Mouse (Mus musculus): ENCODE measurements around the gene Gm10964. TPM values are rescaled to one million over a fixed set of nuclear protein-coding genes. Genes with fewer than 3 reads are reported as not detected.

The Gm10964 gene
- polyA plus RNA-seq, 1 experiment from 2014 or later, result not detected

- ATAC-seq (ENCODE audit: low FRiP score, low TSS enrichment), result no peak
- 47% methylated on average over 5 of the region's 5 CpGs for WGBS
- Histone ChIP-seq H3K4me1 (ENCODE audit: control insufficient read depth, insufficient read depth, low read length) (peaks cover 21% of the 10 kb centered on the region), H3K9ac (ENCODE audit: low read depth, low read length) (no peak overlapping the region), H3K4me2 (replicated peaks; ENCODE audit: low read depth, low read length) (no peak overlapping the region), H3K4me3 (ENCODE audit: low read length) (no peak overlapping the region), H3K27ac (ENCODE audit: low read depth, low read length) (no peak overlapping the region), H3K27me3 (ENCODE audit: control insufficient read depth, insufficient read depth, low read length) (no peaks in the 10 kb centered on the region), H3K36me3 (ENCODE audit: control insufficient read depth, insufficient read depth, low read length) (peaks cover 34% of the 10 kb centered on the region), H3K9me3 (ENCODE audit: control insufficient read depth, low read length) (no peaks in the 10 kb centered on the region)
These were observed 1.2 kb downstream of the Gm10964 start for GRCm38 (mm10) chr3:103740342-103740741.

- H3K36me3 ChIP-seq (ENCODE audit: control insufficient read depth, insufficient read depth, low read length), result peaks cover 59% of the 10 kb centered on the region
- H3K27me3 ChIP-seq (ENCODE audit: control insufficient read depth, insufficient read depth, low read length), result no peaks in the 10 kb centered on the region
- no peak overlapping the region for H3K4me3 ChIP-seq (ENCODE audit: low read length)
- no peak overlapping the region for H3K4me2 ChIP-seq (replicated peaks; ENCODE audit: low read depth, low read length)
- ATAC-seq (ENCODE audit: low FRiP score, low TSS enrichment), result no peak
- no peaks in the 10 kb centered on the region for H3K9me3 ChIP-seq (ENCODE audit: control insufficient read depth, low read length)
- H3K4me1 ChIP-seq (ENCODE audit: control insufficient read depth, insufficient read depth, low read length), result no peaks in the 10 kb centered on the region
- WGBS, result 82% methylated on average over 6 of the region's 6 CpGs
- no peak overlapping the region for H3K9ac ChIP-seq (ENCODE audit: low read depth, low read length)
- H3K27ac ChIP-seq (ENCODE audit: low read depth, low read length), result no peak overlapping the region
These were observed 4.0 kb downstream of the Gm10964 start for GRCm38 (mm10) chr3:103743208-103743607.

GRCm38 (mm10) chr3:103745001-103745770 lies 6.0 kb downstream of the Gm10964 start:
- no peak for ATAC-seq (ENCODE audit: low FRiP score, low TSS enrichment)
- H3K4me3 ChIP-seq (ENCODE audit: low read length), result no peak overlapping the region
- H3K4me1 ChIP-seq (ENCODE audit: control insufficient read depth, insufficient read depth, low read length), result no peaks in the 10 kb centered on the region
- no peak overlapping the region for H3K4me2 ChIP-seq (replicated peaks; ENCODE audit: low read depth, low read length)
- H3K36me3 ChIP-seq (ENCODE audit: control insufficient read depth, insufficient read depth, low read length), result peaks cover 75% of the 10 kb centered on the region
- 64% methylated on average over 14 of the region's 14 CpGs for WGBS
- no peaks in the 10 kb centered on the region for H3K27me3 ChIP-seq (ENCODE audit: control insufficient read depth, insufficient read depth, low read length)
- H3K27ac ChIP-seq (ENCODE audit: low read depth, low read length), result no peak overlapping the region
- H3K9me3 ChIP-seq (ENCODE audit: control insufficient read depth, low read length), result no peaks in the 10 kb centered on the region
- no peak overlapping the region for H3K9ac ChIP-seq (ENCODE audit: low read depth, low read length)

- H3K27me3 ChIP-seq (ENCODE audit: control insufficient read depth, insufficient read depth, low read length), result no peaks in the 10 kb centered on the region
- no peaks in the 10 kb centered on the region for H3K4me1 ChIP-seq (ENCODE audit: control insufficient read depth, insufficient read depth, low read length)
- peaks cover 85% of the 10 kb centered on the region for H3K36me3 ChIP-seq (ENCODE audit: control insufficient read depth, insufficient read depth, low read length)
- H3K9ac ChIP-seq (ENCODE audit: low read depth, low read length), result no peak overlapping the region
- no peak overlapping the region for H3K27ac ChIP-seq (ENCODE audit: low read depth, low read length)
- H3K9me3 ChIP-seq (ENCODE audit: control insufficient read depth, low read length), result no peaks in the 10 kb centered on the region
- ATAC-seq (ENCODE audit: low FRiP score, low TSS enrichment), result no peak
- WGBS, result 82% methylated on average over 5 of the region's 5 CpGs
- H3K4me3 ChIP-seq (ENCODE audit: low read length), result no peak overlapping the region
- no peak overlapping the region for H3K4me2 ChIP-seq (replicated peaks; ENCODE audit: low read depth, low read length)
These were observed 7.5 kb downstream of the Gm10964 start for GRCm38 (mm10) chr3:103746711-103747110.

GRCm38 (mm10) chr3:103751558-103751957 lies 12.4 kb downstream of the Gm10964 start:
- H3K36me3 ChIP-seq (ENCODE audit: control insufficient read depth, insufficient read depth, low read length), result peaks cover 84% of the 10 kb centered on the region

GRCm38 (mm10) chr3:103755351-103755750 lies 16.2 kb downstream of the Gm10964 start:
- 86% methylated on average over 3 of the region's 3 CpGs for WGBS

More at GRCm38 (mm10) chr3:103751558-103751957, 12.4 kb downstream of the Gm10964 start:
- no peak overlapping the region for H3K4me3 ChIP-seq (ENCODE audit: low read length)
- no peak for ATAC-seq (ENCODE audit: low FRiP score, low TSS enrichment)
- H3K27me3 ChIP-seq (ENCODE audit: control insufficient read depth, insufficient read depth, low read length), result no peaks in the 10 kb centered on the region
- WGBS, result 86% methylated on average over 2 of the region's 2 CpGs
- no peak overlapping the region for H3K27ac ChIP-seq (ENCODE audit: low read depth, low read length)
- no peaks in the 10 kb centered on the region for H3K4me1 ChIP-seq (ENCODE audit: control insufficient read depth, insufficient read depth, low read length)
- no peaks in the 10 kb centered on the region for H3K9me3 ChIP-seq (ENCODE audit: control insufficient read depth, low read length)
- H3K4me2 ChIP-seq (replicated peaks; ENCODE audit: low read depth, low read length), result no peak overlapping the region
- H3K9ac ChIP-seq (ENCODE audit: low read depth, low read length), result no peak overlapping the region

GRCm38 (mm10) chr3:103756920-103757319 lies 17.8 kb downstream of the Gm10964 start:
- no peak overlapping the region for H3K4me3 ChIP-seq (ENCODE audit: low read length)
- no peaks in the 10 kb centered on the region for H3K27me3 ChIP-seq (ENCODE audit: control insufficient read depth, insufficient read depth, low read length)
- H3K9me3 ChIP-seq (ENCODE audit: control insufficient read depth, low read length), result no peaks in the 10 kb centered on the region
- H3K27ac ChIP-seq (ENCODE audit: low read depth, low read length), result no peak overlapping the region
- WGBS, result 92% methylated on average over 2 of the region's 2 CpGs
- no peak overlapping the region for H3K4me2 ChIP-seq (replicated peaks; ENCODE audit: low read depth, low read length)
- no peak overlapping the region for H3K9ac ChIP-seq (ENCODE audit: low read depth, low read length)
- no peak for ATAC-seq (ENCODE audit: low FRiP score, low TSS enrichment)
- no peaks in the 10 kb centered on the region for H3K4me1 ChIP-seq (ENCODE audit: control insufficient read depth, insufficient read depth, low read length)
- peaks cover 77% of the 10 kb centered on the region for H3K36me3 ChIP-seq (ENCODE audit: control insufficient read depth, insufficient read depth, low read length)

More at GRCm38 (mm10) chr3:103755351-103755750, 16.2 kb downstream of the Gm10964 start:
- no peaks in the 10 kb centered on the region for H3K4me1 ChIP-seq (ENCODE audit: control insufficient read depth, insufficient read depth, low read length)
- no peak for ATAC-seq (ENCODE audit: low FRiP score, low TSS enrichment)
- H3K4me3 ChIP-seq (ENCODE audit: low read length), result no peak overlapping the region
- H3K9me3 ChIP-seq (ENCODE audit: control insufficient read depth, low read length), result no peaks in the 10 kb centered on the region
- H3K27ac ChIP-seq (ENCODE audit: low read depth, low read length), result no peak overlapping the region
- H3K27me3 ChIP-seq (ENCODE audit: control insufficient read depth, insufficient read depth, low read length), result no peaks in the 10 kb centered on the region
- peaks cover 76% of the 10 kb centered on the region for H3K36me3 ChIP-seq (ENCODE audit: control insufficient read depth, insufficient read depth, low read length)
- no peak overlapping the region for H3K9ac ChIP-seq (ENCODE audit: low read depth, low read length)
- no peak overlapping the region for H3K4me2 ChIP-seq (replicated peaks; ENCODE audit: low read depth, low read length)

GRCm38 (mm10) chr3:103758456-103758855 lies 19.3 kb downstream of the Gm10964 start:
- Histone ChIP-seq H3K36me3 (ENCODE audit: control insufficient read depth, insufficient read depth, low read length) (peaks cover 71% of the 10 kb centered on the region), H3K27ac (ENCODE audit: low read depth, low read length) (no peak overlapping the region), H3K27me3 (ENCODE audit: control insufficient read depth, insufficient read depth, low read length) (no peaks in the 10 kb centered on the region), H3K9me3 (ENCODE audit: control insufficient read depth, low read length) (no peaks in the 10 kb centered on the region), H3K4me1 (ENCODE audit: control insufficient read depth, insufficient read depth, low read length) (no peaks in the 10 kb centered on the region), H3K4me3 (ENCODE audit: low read length) (no peak overlapping the region), H3K9ac (ENCODE audit: low read depth, low read length) (no peak overlapping the region), H3K4me2 (replicated peaks; ENCODE audit: low read depth, low read length) (no peak overlapping the region)
- 92% methylated on average over 7 of the region's 7 CpGs for WGBS
- no peak for ATAC-seq (ENCODE audit: low FRiP score, low TSS enrichment)

- Histone ChIP-seq H3K4me1 (ENCODE audit: control insufficient read depth, insufficient read depth, low read length) (no peaks in the 10 kb centered on the region), H3K27me3 (ENCODE audit: control insufficient read depth, insufficient read depth, low read length) (no peaks in the 10 kb centered on the region), H3K27ac (ENCODE audit: low read depth, low read length) (no peak overlapping the region), H3K4me2 (replicated peaks; ENCODE audit: low read depth, low read length) (no peak overlapping the region), H3K4me3 (ENCODE audit: low read length) (no peak overlapping the region), H3K36me3 (ENCODE audit: control insufficient read depth, insufficient read depth, low read length) (peaks cover 69% of the 10 kb centered on the region), H3K9ac (ENCODE audit: low read depth, low read length) (no peak overlapping the region), H3K9me3 (ENCODE audit: control insufficient read depth, low read length) (no peaks in the 10 kb centered on the region)
- ATAC-seq (ENCODE audit: low FRiP score, low TSS enrichment), result no peak
- WGBS, result 76% methylated on average over 5 of the region's 5 CpGs
These were observed 20.2 kb downstream of the Gm10964 start for GRCm38 (mm10) chr3:103759261-103759970.
